Comparison of ENCODE assay signal across 12 mouse cellular contexts in the genomic region with DNA sequence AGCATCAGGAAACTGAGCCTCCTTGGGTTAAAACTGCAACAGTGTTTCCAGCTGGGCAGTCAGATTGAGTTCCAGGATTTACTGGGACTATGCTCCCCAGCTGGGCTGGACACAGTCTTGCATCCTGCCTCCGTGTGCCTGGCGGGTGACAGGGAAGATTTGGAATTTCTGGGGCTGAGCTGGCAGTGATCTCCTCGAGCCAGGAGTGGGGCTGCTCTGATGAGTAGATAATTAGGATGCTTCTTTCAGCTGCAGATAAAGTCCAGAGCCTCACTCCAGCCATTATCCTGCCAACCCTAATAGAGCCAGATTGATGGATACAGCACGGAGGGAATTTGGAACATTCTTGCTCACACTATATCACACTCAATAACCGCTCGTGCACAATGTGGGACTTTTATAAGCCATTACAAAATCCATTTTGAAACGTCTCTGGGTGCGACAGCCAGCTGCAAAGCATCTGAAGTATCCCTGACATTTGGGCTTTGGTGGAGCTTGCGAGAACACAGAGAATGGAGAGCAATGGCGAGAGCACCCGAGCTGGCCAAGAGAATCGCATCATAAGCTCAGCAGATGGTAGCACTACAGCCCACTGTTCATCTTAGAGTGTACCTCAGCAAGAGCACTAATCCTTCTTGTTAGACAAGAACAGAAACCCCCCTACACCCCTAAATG.
DNase-seq lines count a peak whose midpoint lies in the region; ATAC-seq and TF ChIP-seq lines count a peak whose summit lies in the region.
"Had no signal": no experiment of that assay in that cellular context is flagged by ENCODE, and none has a peak within 500 bp of the region (broad histone marks: within the 10 kb centered on the region; RNA-seq: fewer than 3 reads in every experiment).

No protein-coding gene starts in this region.

- no peak overlapping the region for H3K9ac ChIP-seq in hindbrain, embryonic 16.5 days (ENCODE audit: low read depth, low read length)
- H3K9ac ChIP-seq in hindbrain, embryonic 11.5 days (ENCODE audit: low read depth, low read length) = no peak overlapping the region
- H3K9ac ChIP-seq in liver, postnatal 0 days (replicated peaks) = no peak overlapping the region
- H3K9ac ChIP-seq: hindbrain, embryonic 12.5 days had no signal

- H3K36me3 ChIP-seq in hindbrain, embryonic 16.5 days (ENCODE audit: control insufficient read depth, insufficient read depth, low read length) = no peaks in the 10 kb centered on the region
- H3K36me3 ChIP-seq in hindbrain, embryonic 11.5 days (ENCODE audit: control insufficient read depth, insufficient read depth, low read length) = no peaks in the 10 kb centered on the region
- no peaks in the 10 kb centered on the region for H3K36me3 ChIP-seq in liver, postnatal 0 days (replicated peaks; ENCODE audit: insufficient read depth, low read length)
- H3K36me3 ChIP-seq: hindbrain, embryonic 12.5 days had no signal

- no peak overlapping the region for H3K4me2 ChIP-seq in hindbrain, embryonic 16.5 days (ENCODE audit: low read length)
- H3K4me2 ChIP-seq in hindbrain, embryonic 11.5 days (replicated peaks; ENCODE audit: low read depth, low read length) = no peak overlapping the region
- no peak overlapping the region for H3K4me2 ChIP-seq in liver, postnatal 0 days (ENCODE audit: low read depth, low read length)
- H3K4me2 ChIP-seq: hindbrain, embryonic 12.5 days had no signal

- H3K27ac ChIP-seq in hindbrain, embryonic 16.5 days (ENCODE audit: low read depth, low read length) = peak overlapping the region; percentile 12; the same call in 1 of the 2 replicates
- no peak overlapping the region for H3K27ac ChIP-seq in hindbrain, embryonic 11.5 days (ENCODE audit: low read depth, low read length)
- no peak overlapping the region for H3K27ac ChIP-seq in liver, postnatal 0 days (ENCODE audit: low read depth)
- H3K27ac ChIP-seq: hindbrain, embryonic 12.5 days had no signal

- peak; percentile 65 for ATAC-seq in hindbrain, embryonic 16.5 days
- ATAC-seq in hindbrain, embryonic 11.5 days (ENCODE audit: low FRiP score) = no peak
- no peak for ATAC-seq in liver, postnatal 0 days

- no peaks in the 10 kb centered on the region for H3K9me3 ChIP-seq in hindbrain, embryonic 16.5 days (ENCODE audit: control insufficient read depth, low read length)
- no peaks in the 10 kb centered on the region for H3K9me3 ChIP-seq in hindbrain, embryonic 11.5 days (ENCODE audit: control insufficient read depth, low read length)
- no peaks in the 10 kb centered on the region for H3K9me3 ChIP-seq in liver, postnatal 0 days (ENCODE audit: low read length)
- H3K9me3 ChIP-seq: hindbrain, embryonic 12.5 days had no signal

- H3K27me3 ChIP-seq in hindbrain, embryonic 16.5 days (replicated peaks; ENCODE audit: control insufficient read depth, insufficient read depth, low read length) = no peaks in the 10 kb centered on the region
- no peaks in the 10 kb centered on the region for H3K27me3 ChIP-seq in hindbrain, embryonic 11.5 days (ENCODE audit: control insufficient read depth, insufficient read depth, low read length)
- no peaks in the 10 kb centered on the region for H3K27me3 ChIP-seq in liver, postnatal 0 days (ENCODE audit: insufficient read depth, low read length)
- H3K27me3 ChIP-seq: CH12.LX; hindbrain, embryonic 12.5 days; megakaryocyte, embryonic 14.5 days had no signal

- TF ChIP-seq EP300 in liver, postnatal 0 days (IDR thresholded peaks at IDR 0.05; ENCODE audit: low read depth) = no peak

- TF ChIP-seq CTCF in liver, postnatal 0 days (IDR thresholded peaks at IDR 0.05; ENCODE audit: low read depth) = no peak

- DNase-seq in hindbrain, embryonic 11.5 days (ENCODE audit: low spot score) = no peak
- DNase-seq in brain, adult 2 months (ENCODE audit: low read depth, low spot score) = peak; percentile 22
- peak; percentile 5 for DNase-seq in gastrocnemius, adult 18-20 months (ENCODE audit: low spot score)
- peak; percentile 24 for DNase-seq in lung, postnatal 25 days (ENCODE audit: low spot score)
- DNase-seq in liver, postnatal 0 days = no peak
- no peak for DNase-seq in spleen, postnatal 14 days (ENCODE audit: low spot score in 2 of 2)
- DNase-seq in adrenal gland, adult 18-20 months (ENCODE audit: low spot score in 2 of 2) = no peak
- DNase-seq: adrenal gland, postnatal 10 days had no signal

- H3K4me1 ChIP-seq in hindbrain, embryonic 16.5 days (ENCODE audit: control insufficient read depth, insufficient read depth, low read depth, low read length) = no peaks in the 10 kb centered on the region
- H3K4me1 ChIP-seq in hindbrain, embryonic 11.5 days (replicated peaks; ENCODE audit: control insufficient read depth, insufficient read depth, low read length) = no peaks in the 10 kb centered on the region
- H3K4me1 ChIP-seq in liver, postnatal 0 days (ENCODE audit: insufficient read depth) = no peaks in the 10 kb centered on the region
- H3K4me1 ChIP-seq: hindbrain, embryonic 12.5 days; megakaryocyte, embryonic 14.5 days had no signal

- 44% methylated on average over 12 of the region's 12 CpGs for WGBS in hindbrain, embryonic 16.5 days
- WGBS in hindbrain, embryonic 11.5 days = 75% methylated on average over 12 of the region's 12 CpGs
- 72% methylated on average over 12 of the region's 12 CpGs for WGBS in liver, postnatal 0 days (ENCODE audit: insufficient replicate concordance)

- no peak overlapping the region for H3K4me3 ChIP-seq in hindbrain, embryonic 16.5 days (ENCODE audit: low read length)
- no peak overlapping the region for H3K4me3 ChIP-seq in hindbrain, embryonic 11.5 days (ENCODE audit: low read depth, low read length)
- no peak overlapping the region for H3K4me3 ChIP-seq in liver, postnatal 0 days (ENCODE audit: low read depth, low read length)
- H3K4me3 ChIP-seq: hindbrain, embryonic 12.5 days; megakaryocyte, embryonic 14.5 days had no signal

Comparison
In these comparisons a context has a peak if more than half of its experiments do, and no peak if none do; other contexts are left out.
1. DNase-seq: peak in brain, adult 2 months (single experiment), gastrocnemius, adult 18-20 months (single experiment) and lung, postnatal 25 days (single experiment); none in hindbrain, embryonic 11.5 days (single experiment), liver, postnatal 0 days (single experiment), spleen, postnatal 14 days (0 of 2) and adrenal gland, adult 18-20 months (0 of 2).